9 mouse cellular contexts compared by ENCODE assay signal in genomic region chr3:17616439-17617070, GRCm38 (mm10).
DNase-seq lines count a peak whose midpoint lies in the region; ATAC-seq and TF ChIP-seq lines count a peak whose summit lies in the region.
"Had no signal": no experiment of that assay in that cellular context is flagged by ENCODE, and none has a peak within 500 bp of the region (broad histone marks: within the 10 kb centered on the region; RNA-seq: fewer than 3 reads in every experiment).

No protein-coding gene starts in this region.

- DNase-seq in brain, embryonic 14.5 days (ENCODE audit: low read depth): peak; percentile 98
- DNase-seq in cerebellum, adult 18-20 months: peak; percentile 70 to 78
- DNase-seq in layer of hippocampus, adult 9-11 months: peak; percentile 72
- peak; percentile 28 for DNase-seq in stomach, postnatal 0 days (ENCODE audit: low spot score)
- no peak for DNase-seq in thymus, postnatal 25 days

- no peaks in the 10 kb centered on the region for H3K27me3 ChIP-seq in heart, embryonic 16.5 days (ENCODE audit: control insufficient read depth, insufficient read depth, low read length)
- H3K27me3 ChIP-seq in midbrain, embryonic 13.5 days: no peaks in the 10 kb centered on the region
- no peaks in the 10 kb centered on the region for H3K27me3 ChIP-seq in stomach, postnatal 0 days (ENCODE audit: control insufficient read depth, insufficient read depth, low read length)
- H3K27me3 ChIP-seq: stomach, embryonic 15.5 days had no signal

- peak; percentile 86 for ATAC-seq in heart, embryonic 16.5 days (replicated peaks; ENCODE audit: extremely low read depth, insufficient read depth, low FRiP score)
- ATAC-seq in midbrain, embryonic 13.5 days: peak; percentile 93
- no peak for ATAC-seq in stomach, postnatal 0 days (ENCODE audit: low FRiP score, low TSS enrichment)

- H3K4me2 ChIP-seq in heart, embryonic 16.5 days (ENCODE audit: low read depth, low read length): no peak overlapping the region
- no peak overlapping the region for H3K4me2 ChIP-seq in midbrain, embryonic 13.5 days (replicated peaks)
- H3K4me2 ChIP-seq in stomach, postnatal 0 days (replicated peaks; ENCODE audit: low read depth): no peak overlapping the region
- H3K4me2 ChIP-seq: stomach, embryonic 15.5 days had no signal

- H3K9ac ChIP-seq in heart, embryonic 16.5 days (ENCODE audit: low read length): no peak overlapping the region
- H3K9ac ChIP-seq in midbrain, embryonic 13.5 days (replicated peaks): no peak overlapping the region
- no peak overlapping the region for H3K9ac ChIP-seq in stomach, postnatal 0 days (ENCODE audit: low read length)
- H3K9ac ChIP-seq: stomach, embryonic 15.5 days had no signal

- no peak for TF ChIP-seq POLR2A in brain, embryonic 14.5 days (IDR thresholded peaks at IDR 0.05; ENCODE audit: borderline replicate concordance, extremely low read depth, insufficient read depth, insufficient read length, poor library complexity, severe bottlenecking)

- no peak overlapping the region for H3K4me3 ChIP-seq in heart, embryonic 16.5 days (ENCODE audit: low read length)
- no peak overlapping the region for H3K4me3 ChIP-seq in midbrain, embryonic 13.5 days (replicated peaks)
- no peak overlapping the region for H3K4me3 ChIP-seq in stomach, postnatal 0 days (ENCODE audit: low read depth, low read length)
- H3K4me3 ChIP-seq: stomach, embryonic 15.5 days had no signal

- no peak for TF ChIP-seq EP300 in stomach, postnatal 0 days (optimal IDR thresholded peaks at IDR 0.05)

- H3K9me3 ChIP-seq in heart, embryonic 16.5 days (replicated peaks; ENCODE audit: control insufficient read depth, low read length): no peaks in the 10 kb centered on the region
- H3K9me3 ChIP-seq in midbrain, embryonic 13.5 days: no peaks in the 10 kb centered on the region
- H3K9me3 ChIP-seq in stomach, postnatal 0 days (ENCODE audit: control insufficient read depth, low read length): no peaks in the 10 kb centered on the region
- H3K9me3 ChIP-seq: stomach, embryonic 15.5 days had no signal

- no peak for TF ChIP-seq CTCF in brain, embryonic 14.5 days (IDR thresholded peaks at IDR 0.05; ENCODE audit: borderline replicate concordance, extremely low read depth, insufficient read depth, insufficient read length)
- no peak for TF ChIP-seq CTCF in stomach, postnatal 0 days (IDR thresholded peaks at IDR 0.05; ENCODE audit: low read depth)

- H3K4me1 ChIP-seq in heart, embryonic 16.5 days (ENCODE audit: control insufficient read depth, insufficient read depth, low read length): no peaks in the 10 kb centered on the region
- H3K4me1 ChIP-seq in midbrain, embryonic 13.5 days (replicated peaks): peaks cover 19% of the 10 kb centered on the region
- H3K4me1 ChIP-seq in stomach, postnatal 0 days (replicated peaks; ENCODE audit: control insufficient read depth, insufficient read depth): no peaks in the 10 kb centered on the region
- H3K4me1 ChIP-seq: stomach, embryonic 15.5 days had no signal

- no peaks in the 10 kb centered on the region for H3K36me3 ChIP-seq in heart, embryonic 16.5 days (ENCODE audit: control insufficient read depth, insufficient read depth)
- H3K36me3 ChIP-seq in midbrain, embryonic 13.5 days: no peaks in the 10 kb centered on the region
- H3K36me3 ChIP-seq in stomach, postnatal 0 days (ENCODE audit: control insufficient read depth, insufficient read depth, low read length): no peaks in the 10 kb centered on the region
- H3K36me3 ChIP-seq: stomach, embryonic 15.5 days had no signal

- 40% methylated on average over 2 of the region's 2 CpGs for WGBS in heart, embryonic 16.5 days
- 53% methylated on average over 2 of the region's 2 CpGs for WGBS in midbrain, embryonic 13.5 days
- 40% methylated on average over 2 of the region's 2 CpGs for WGBS in stomach, postnatal 0 days

- H3K27ac ChIP-seq in heart, embryonic 16.5 days (ENCODE audit: low read length): no peak overlapping the region
- H3K27ac ChIP-seq in midbrain, embryonic 13.5 days: peak overlapping the region; percentile 12; the same call in 1 of the 2 replicates
- H3K27ac ChIP-seq in stomach, postnatal 0 days (replicated peaks): no peak overlapping the region
- H3K27ac ChIP-seq: kidney, postnatal 0 days; stomach, embryonic 15.5 days had no signal
